Mouse (Mus musculus): ENCODE data around the gene Ptcd2. TPM values are rescaled to one million over a fixed set of nuclear protein-coding genes. Genes with fewer than 3 reads are reported as not detected.

Gene Ptcd2
- polyA plus RNA-seq, 1 experiment from 2014 or later, result 23.0 TPM

- H3K27me3 ChIP-seq (ENCODE audit: control insufficient read depth, insufficient read depth, low read depth, low read length), result no peaks in the 10 kb centered on the region
- H3K9me3 ChIP-seq (replicated peaks; ENCODE audit: control insufficient read depth, low read length), result no peaks in the 10 kb centered on the region
- ATAC-seq (ENCODE audit: low read depth), result no peak
- no peak overlapping the region for H3K4me3 ChIP-seq (ENCODE audit: low read depth, low read length)
- no peaks in the 10 kb centered on the region for H3K36me3 ChIP-seq (ENCODE audit: control insufficient read depth, insufficient read depth)
- H3K4me1 ChIP-seq (ENCODE audit: control insufficient read depth, low read depth, low read length), result no peaks in the 10 kb centered on the region
- H3K4me2 ChIP-seq (ENCODE audit: low read depth, low read length), result no peak overlapping the region
- H3K27ac ChIP-seq (ENCODE audit: low read length), result no peak overlapping the region
- 44% methylated on average over 6 of the region's 6 CpGs for WGBS (ENCODE audit: insufficient replicate concordance)
- no peak overlapping the region for H3K9ac ChIP-seq (ENCODE audit: low read depth, low read length)
Observed at GRCm38 (mm10) chr13:99282961-99283360, 61.5 kb downstream of the Ptcd2 start.

GRCm38 (mm10) chr13:99279351-99279750 lies 65.2 kb downstream of the Ptcd2 start:
- H3K27me3 ChIP-seq (ENCODE audit: control insufficient read depth, insufficient read depth, low read depth, low read length), result no peaks in the 10 kb centered on the region

DNA sequence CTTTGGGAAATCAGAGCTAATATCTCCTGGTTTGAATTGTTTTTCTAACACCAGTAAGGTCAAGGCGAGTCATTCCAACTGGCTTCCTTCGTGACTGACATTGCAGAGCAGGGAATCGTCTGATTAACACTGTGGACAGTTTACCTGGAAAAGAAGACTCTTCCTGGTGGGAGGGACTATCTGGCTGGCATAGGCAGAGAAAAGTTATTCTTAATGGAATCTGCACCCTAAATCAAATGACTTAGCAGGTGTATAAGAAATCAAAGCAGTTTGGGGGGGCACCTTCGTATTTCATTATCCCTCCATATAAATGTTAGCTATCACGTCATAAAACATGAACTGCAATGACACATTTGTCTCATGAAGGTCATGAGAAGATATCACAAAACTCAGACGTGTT lies 66.0 kb downstream of the Ptcd2 start:
- Histone ChIP-seq H3K27me3 (ENCODE audit: control insufficient read depth, insufficient read depth, low read depth, low read length) (no peaks in the 10 kb centered on the region), H3K4me3 (ENCODE audit: low read depth, low read length) (no peak overlapping the region), H3K4me2 (ENCODE audit: low read depth, low read length) (no peak overlapping the region), H3K9ac (ENCODE audit: low read depth, low read length) (no peak overlapping the region), H3K36me3 (ENCODE audit: control insufficient read depth, insufficient read depth) (no peaks in the 10 kb centered on the region), H3K9me3 (replicated peaks; ENCODE audit: control insufficient read depth, low read length) (no peaks in the 10 kb centered on the region), H3K27ac (ENCODE audit: low read length) (no peak overlapping the region), H3K4me1 (ENCODE audit: control insufficient read depth, low read depth, low read length) (no peaks in the 10 kb centered on the region)
- no peak for ATAC-seq (ENCODE audit: low read depth)
- WGBS (ENCODE audit: insufficient replicate concordance), result 58% methylated on average over 6 of the region's 6 CpGs

More at GRCm38 (mm10) chr13:99279351-99279750, 65.2 kb downstream of the Ptcd2 start:
- Histone ChIP-seq H3K4me3 (ENCODE audit: low read depth, low read length) (no peak overlapping the region), H3K36me3 (ENCODE audit: control insufficient read depth, insufficient read depth) (no peaks in the 10 kb centered on the region), H3K4me1 (ENCODE audit: control insufficient read depth, low read depth, low read length) (no peaks in the 10 kb centered on the region), H3K9me3 (replicated peaks; ENCODE audit: control insufficient read depth, low read length) (no peaks in the 10 kb centered on the region), H3K4me2 (ENCODE audit: low read depth, low read length) (no peak overlapping the region), H3K9ac (ENCODE audit: low read depth, low read length) (no peak overlapping the region), H3K27ac (ENCODE audit: low read length) (no peak overlapping the region)
- ATAC-seq (ENCODE audit: low read depth), result no peak
- 54% methylated on average over 10 of the region's 10 CpGs for WGBS (ENCODE audit: insufficient replicate concordance)

GRCm38 (mm10) chr13:99277521-99277920 lies 67.0 kb downstream of the Ptcd2 start:
- ATAC-seq (ENCODE audit: low read depth), result no peak
- whole genome bisulfite sequencing (ENCODE audit: insufficient replicate concordance), result 72% methylated on average over 3 of the region's 3 CpGs
- Histone ChIP-seq H3K4me2 (ENCODE audit: low read depth, low read length) (no peak overlapping the region), H3K9me3 (replicated peaks; ENCODE audit: control insufficient read depth, low read length) (no peaks in the 10 kb centered on the region), H3K9ac (ENCODE audit: low read depth, low read length) (no peak overlapping the region), H3K4me3 (ENCODE audit: low read depth, low read length) (no peak overlapping the region), H3K4me1 (ENCODE audit: control insufficient read depth, low read depth, low read length) (no peaks in the 10 kb centered on the region), H3K27ac (ENCODE audit: low read length) (no peak overlapping the region), H3K27me3 (ENCODE audit: control insufficient read depth, insufficient read depth, low read depth, low read length) (no peaks in the 10 kb centered on the region), H3K36me3 (ENCODE audit: control insufficient read depth, insufficient read depth) (no peaks in the 10 kb centered on the region)

DNA sequence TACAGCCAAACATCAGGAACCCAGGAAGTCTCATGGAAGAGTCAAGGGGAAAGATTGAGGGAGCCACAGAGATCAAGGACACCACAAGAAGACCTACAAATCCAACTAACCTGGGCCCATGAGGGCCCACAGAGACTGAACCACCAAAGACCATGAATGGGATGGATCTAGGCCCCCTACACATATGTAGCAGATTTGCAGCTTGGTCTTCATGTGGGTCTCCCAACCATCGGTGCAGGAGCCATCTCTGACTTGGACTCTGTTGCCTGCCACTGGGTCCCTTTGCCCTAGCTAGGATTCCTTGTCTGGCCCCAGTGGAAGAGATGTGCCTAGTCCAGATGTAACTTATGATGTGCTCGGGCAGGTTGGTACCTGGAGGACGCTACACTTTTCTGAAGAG lies 72.5 kb downstream of the Ptcd2 start:
- no peak overlapping the region for H3K9ac ChIP-seq (ENCODE audit: low read depth, low read length)
- H3K4me1 ChIP-seq (ENCODE audit: control insufficient read depth, low read depth, low read length), result no peaks in the 10 kb centered on the region
- no peaks in the 10 kb centered on the region for H3K9me3 ChIP-seq (replicated peaks; ENCODE audit: control insufficient read depth, low read length)
- ATAC-seq (ENCODE audit: low read depth), result no peak
- no peak overlapping the region for H3K27ac ChIP-seq (ENCODE audit: low read length)
- no peaks in the 10 kb centered on the region for H3K27me3 ChIP-seq (ENCODE audit: control insufficient read depth, insufficient read depth, low read depth, low read length)
- H3K36me3 ChIP-seq (ENCODE audit: control insufficient read depth, insufficient read depth), result no peaks in the 10 kb centered on the region
- H3K4me3 ChIP-seq (ENCODE audit: low read depth, low read length), result no peak overlapping the region
- 74% methylated on average over 3 of the region's 3 CpGs for WGBS (ENCODE audit: insufficient replicate concordance)
- no peak overlapping the region for H3K4me2 ChIP-seq (ENCODE audit: low read depth, low read length)

Other genes with a start within 250 kb of the Ptcd2 start
- gene Zfp366, start 159.9 kb downstream of the Ptcd2 start, polyA plus RNA-seq (2015; fragmentation: Nextera tagmentation; extraction: Ambion mirVana), result 0.21 and 0.26 TPM in 2 replicates
- gene Mrps27, start 81 bp upstream of the Ptcd2 start, polyA plus RNA-seq (2015; fragmentation: Nextera tagmentation; extraction: Ambion mirVana), result 23.7 and 24.9 TPM in 2 replicates
- 1.8 and 2.9 TPM in 2 replicates for gene Map1b, start 171.8 kb upstream of the Ptcd2 start, polyA plus RNA-seq (2015; fragmentation: Nextera tagmentation; extraction: Ambion mirVana)